Comparison of ENCODE assay signal across 8 mouse cellular contexts in genomic region chr2:13009261-13009972, GRCm38 (mm10). TPM values are rescaled to one million over a fixed set of nuclear protein-coding genes. Genes with fewer than 3 reads are reported as not detected.
DNase-seq lines count a peak whose midpoint lies in the region; ATAC-seq and TF ChIP-seq lines count a peak whose summit lies in the region.

No protein-coding gene starts in this region.

- peak overlapping the region; percentile 62 for H3K4me3 ChIP-seq in heart, embryonic 15.5 days
- peak overlapping the region; percentile 98 for H3K4me3 ChIP-seq in cortical plate, adult 2 months (ENCODE audit: insufficient read depth, low read length)
- H3K4me3 ChIP-seq in hindbrain, embryonic 11.5 days (ENCODE audit: low read depth, low read length) = peak overlapping the region; percentile 59
- H3K4me3 ChIP-seq in limb, embryonic 10.5 days = peak overlapping the region; percentile 60
- H3K4me3 ChIP-seq in neural tube, embryonic 15.5 days (replicated peaks) = peak overlapping the region; percentile 56

- no peak overlapping the region for H3K27ac ChIP-seq in heart, embryonic 15.5 days
- H3K27ac ChIP-seq in cortical plate, adult 2 months (ENCODE audit: insufficient read depth, low read length) = peak overlapping the region; percentile 90
- H3K27ac ChIP-seq in hindbrain, embryonic 11.5 days (ENCODE audit: low read depth, low read length) = peak overlapping the region; percentile 76
- H3K27ac ChIP-seq in limb, embryonic 10.5 days = no peak overlapping the region
- peak overlapping the region; percentile 10 for H3K27ac ChIP-seq in neural tube, embryonic 15.5 days (replicated peaks)

- H3K4me1 ChIP-seq in heart, embryonic 15.5 days (replicated peaks) = peaks cover 30% of the 10 kb centered on the region
- H3K4me1 ChIP-seq in cortical plate, adult 2 months (ENCODE audit: control insufficient read depth, insufficient read depth, low read length) = no peaks in the 10 kb centered on the region; the same call in 1 of the 2 replicates
- 0 out of 2 replicates have a peak, but pooled peaks cover 7% of the 10 kb centered on the region for H3K4me1 ChIP-seq in hindbrain, embryonic 11.5 days (replicated peaks; ENCODE audit: control insufficient read depth, insufficient read depth, low read length)
- peaks cover 29% of the 10 kb centered on the region for H3K4me1 ChIP-seq in limb, embryonic 10.5 days
- peaks cover 31% of the 10 kb centered on the region for H3K4me1 ChIP-seq in neural tube, embryonic 15.5 days

- no peak for DNase-seq in heart, adult 18-20 months
- peak; percentile 54 for DNase-seq in hindbrain, embryonic 11.5 days (ENCODE audit: low spot score)
- DNase-seq in limb, embryonic 10.5 days (ENCODE audit: low spot score) = peak; percentile 54
- DNase-seq in cerebellum, postnatal 4 days (ENCODE audit: low spot score in 2 of 2) = no peak
- DNase-seq in gastrocnemius, adult 18-20 months (ENCODE audit: low spot score) = no peak

- ATAC-seq in heart, embryonic 15.5 days (replicated peaks; ENCODE audit: insufficient number of reproducible peaks, insufficient read depth, low FRiP score, low read depth) = peak; percentile 50; the same call in 1 of the 2 replicates
- ATAC-seq in hindbrain, embryonic 11.5 days (ENCODE audit: low FRiP score) = peak; percentile 39; the same call in 1 of the 2 replicates
- peak; percentile 32 for ATAC-seq in neural tube, embryonic 15.5 days (ENCODE audit: low FRiP score)

- WGBS in heart, embryonic 15.5 days = 18% methylated on average over 18 of the region's 18 CpGs
- 4% methylated on average over 18 of the region's 18 CpGs for WGBS in hindbrain, embryonic 11.5 days
- 4% methylated on average over 18 of the region's 18 CpGs for WGBS in limb, embryonic 10.5 days
- 9% methylated on average over 18 of the region's 18 CpGs for WGBS in neural tube, embryonic 15.5 days

- H3K27me3 ChIP-seq in heart, embryonic 15.5 days = peaks cover 32% of the 10 kb centered on the region
- peaks cover 27% of the 10 kb centered on the region for H3K27me3 ChIP-seq in hindbrain, embryonic 11.5 days (ENCODE audit: control insufficient read depth, insufficient read depth, low read length)
- H3K27me3 ChIP-seq in limb, embryonic 10.5 days (ENCODE audit: low read depth, poor library complexity, severe bottlenecking) = peaks cover 66% of the 10 kb centered on the region
- peaks cover 43% of the 10 kb centered on the region for H3K27me3 ChIP-seq in neural tube, embryonic 15.5 days (replicated peaks)

- H3K4me2 ChIP-seq in heart, embryonic 15.5 days = peak overlapping the region; percentile 100
- peak overlapping the region; percentile 97 for H3K4me2 ChIP-seq in hindbrain, embryonic 11.5 days (replicated peaks; ENCODE audit: low read depth, low read length)
- H3K4me2 ChIP-seq in neural tube, embryonic 15.5 days = peak overlapping the region; percentile 100

- no peak for TF ChIP-seq POLR2A in cortical plate, adult 2 months (IDR thresholded peaks at IDR 0.05; ENCODE audit: extremely low read depth, insufficient read depth, low read length)

- no peak for TF ChIP-seq CTCF in cortical plate, adult 2 months (IDR thresholded peaks at IDR 0.05; ENCODE audit: extremely low read depth, insufficient read depth, low read length)

- H3K9ac ChIP-seq in heart, embryonic 15.5 days = peak overlapping the region; percentile 52
- H3K9ac ChIP-seq in hindbrain, embryonic 11.5 days (ENCODE audit: low read depth, low read length) = peak overlapping the region; percentile 67
- peak overlapping the region; percentile 51 for H3K9ac ChIP-seq in neural tube, embryonic 15.5 days (replicated peaks)

- no peaks in the 10 kb centered on the region for H3K36me3 ChIP-seq in heart, embryonic 15.5 days
- H3K36me3 ChIP-seq in hindbrain, embryonic 11.5 days (ENCODE audit: control insufficient read depth, insufficient read depth, low read length) = no peaks in the 10 kb centered on the region
- H3K36me3 ChIP-seq in limb, embryonic 10.5 days = no peaks in the 10 kb centered on the region
- H3K36me3 ChIP-seq in neural tube, embryonic 15.5 days = no peaks in the 10 kb centered on the region

- no peaks in the 10 kb centered on the region for H3K9me3 ChIP-seq in heart, embryonic 15.5 days (replicated peaks)
- H3K9me3 ChIP-seq in hindbrain, embryonic 11.5 days (ENCODE audit: control insufficient read depth, low read length) = no peaks in the 10 kb centered on the region
- H3K9me3 ChIP-seq in limb, embryonic 10.5 days (replicated peaks) = no peaks in the 10 kb centered on the region
- H3K9me3 ChIP-seq in neural tube, embryonic 15.5 days (replicated peaks) = no peaks in the 10 kb centered on the region

RNA-seq across cellular contexts. Expression of gene C1ql3, which starts 2.2 kb away (rescaled TPM):
- 0.58 and 0.89 TPM in 2 replicates for polyA plus RNA-seq in heart, embryonic 15.5 days (2015; fragmentation: Nextera tagmentation; extraction: Ambion mirVana)
- under 1 TPM; 0.10 to 0.21 TPM for total RNA-seq in heart, adult 18-20 months (2021)
- polyA plus RNA-seq in cortical plate, adult 2 months (2012; rRNA removed) = 38.3 and 47.1 TPM in 2 replicates
- 7.9 and 8.3 TPM in 2 replicates for polyA plus RNA-seq in hindbrain, embryonic 11.5 days (2014; fragmentation: Nextera tagmentation; extraction: Ambion mirVana)
- 0.09 and 0.10 TPM in 2 replicates for polyA plus RNA-seq in limb, embryonic 10.5 days (2016; fragmentation: Nextera tagmentation; extraction: Ambion mirVana)
- polyA plus RNA-seq in neural tube, embryonic 15.5 days (2015; fragmentation: Nextera tagmentation; extraction: Ambion mirVana) = 4.0 and 4.2 TPM in 2 replicates
- total RNA-seq in gastrocnemius, adult 18-20 months (2021) = under 1 TPM; 0.21 to 0.47 TPM

Comparison
In these comparisons a context has a peak if more than half of its experiments do, and no peak if none do; other contexts are left out.
1. H3K27ac ChIP-seq: peak in cortical plate, adult 2 months (single experiment), hindbrain, embryonic 11.5 days (single experiment) and neural tube, embryonic 15.5 days (single experiment); none in heart, embryonic 15.5 days (single experiment) and limb, embryonic 10.5 days (single experiment).
2. DNase-seq: peak in hindbrain, embryonic 11.5 days (single experiment) and limb, embryonic 10.5 days (single experiment); none in heart, adult 18-20 months (0 of 2), cerebellum, postnatal 4 days (0 of 2) and gastrocnemius, adult 18-20 months (single experiment).
3. Peak in every context shown above with its lines, with median percentiles within 50 percentile points of each other: ATAC-seq, H3K4me2 ChIP-seq, H3K4me3 ChIP-seq and H3K9ac ChIP-seq.